Mouse (Mus musculus) CH12.LX (cell line): Measurements from ENCODE around the gene Kcnb1. TPM values are rescaled to one million over a fixed set of nuclear protein-coding genes. Genes with fewer than 3 reads are reported as not detected.

ENCODE experiments used
- DNase-seq: peaks from one replicate; pipeline ENCODE4 v3.0.0-alpha.2; 2013; ENCODE audit errors: extremely low read depth
- H3K27ac ChIP-seq: 2 replicates; pipeline ENCODE4 v1.5.1; 2012; ENCODE audit warnings: low read depth, mild to moderate bottlenecking, control low read depth, moderate library complexity; ENCODE audit not compliant: insufficient read depth
- H3K27me3 ChIP-seq: replicated peaks from 2 replicates; pipeline ENCODE3; 2012; ENCODE audit warnings: inconsistent platforms
- H3K36me3 ChIP-seq, 2 experiments: replicated peaks in 1 of 2; 2 replicates each; pipeline versions ENCODE3 to v1.6.1; 2012; ENCODE audit warnings: inconsistent platforms in 1 of 2, low read length in 1 of 2, mild to moderate bottlenecking in 1 of 2, mixed read lengths in 1 of 2, moderate library complexity in 1 of 2; ENCODE audit not compliant: control insufficient read depth in 1 of 2, insufficient read depth in 1 of 2
- H3K4me1 ChIP-seq, 2 experiments: 2 replicates each; pipeline ENCODE4 v1.6.1; 2012; ENCODE audit warnings: inconsistent platforms in 1 of 2, moderate library complexity in 1 of 2; ENCODE audit not compliant: insufficient read depth in 2 of 2, control insufficient read depth in 1 of 2
- H3K4me2 ChIP-seq: 2 replicates; pipeline ENCODE4 v1.6.1; 2012; ENCODE audit warnings: low read depth, mild to moderate bottlenecking, control low read depth; ENCODE audit not compliant: poor library complexity, insufficient read depth, severe bottlenecking
- H3K4me3 ChIP-seq, 3 experiments: fragments of 150-350 bp in 1 of 3; sonication (generic) in 1 of 3; replicated peaks in 1 of 3; 2 replicates each; pipeline versions ENCODE3 to v1.5.1; 2011 to 2012; ENCODE audit warnings: low read depth in 2 of 3, low read length in 2 of 3, mild to moderate bottlenecking in 2 of 3, moderate library complexity in 2 of 3, control low read depth in 1 of 3, improper control_type of control experiment in 1 of 3, inconsistent platforms in 1 of 3, mixed read lengths in 1 of 3; ENCODE audit not compliant: poor library complexity in 1 of 3
- H3K79me2 ChIP-seq: replicated peaks from 2 replicates; pipeline ENCODE4 v1.6.1; 2012; ENCODE audit warnings: mild to moderate bottlenecking, moderate library complexity; ENCODE audit not compliant: control insufficient read depth, poor library complexity, insufficient read depth, severe bottlenecking; ENCODE audit errors: extremely low read depth
- H3K9ac ChIP-seq: 2 replicates; pipeline ENCODE4 v1.6.1; 2012; ENCODE audit warnings: low read depth, mild to moderate bottlenecking, control low read depth, moderate library complexity; ENCODE audit not compliant: insufficient read depth
- H3K9me3 ChIP-seq: replicated peaks from 2 replicates; pipeline ENCODE3; 2012; ENCODE audit warnings: low read length, inconsistent platforms, mixed read lengths
- ETS1 ChIP-seq: conservative IDR thresholded peaks from 2 replicates; pipeline ENCODE4 v1.6.1; 2012; ENCODE audit warnings: low read depth, mild to moderate bottlenecking, inconsistent platforms, low read length, improper control_type of control experiment, moderate library complexity
- GABPA ChIP-seq: IDR thresholded peaks from 2 replicates; pipeline ENCODE4 v1.6.1; 2012; ENCODE audit warnings: low read depth, low read length, improper control_type of control experiment, inconsistent platforms; ENCODE audit not compliant: insufficient replicate concordance
- HCFC1 ChIP-seq: IDR thresholded peaks from 2 replicates; pipeline ENCODE4 v1.6.1; 2012; ENCODE audit warnings: low read depth, mild to moderate bottlenecking, inconsistent platforms, low read length, improper control_type of control experiment
- IRF4 ChIP-seq: IDR thresholded peaks from 2 replicates; pipeline ENCODE4 v1.6.1; 2014; ENCODE audit warnings: low read depth, mild to moderate bottlenecking, inconsistent platforms, low read length, improper control_type of control experiment
- MXI1 ChIP-seq: IDR thresholded peaks from 2 replicates; pipeline ENCODE4 v1.6.1; 2011; ENCODE audit warnings: mild to moderate bottlenecking, low read depth, low read length, improper control_type of control experiment
- MYC ChIP-seq: IDR thresholded peaks from 2 replicates; pipeline ENCODE4 v1.6.1; 2011; ENCODE audit warnings: low read depth, mild to moderate bottlenecking, improper control_type of control experiment, low read length
- NRF1 ChIP-seq: IDR thresholded peaks from 2 replicates; pipeline ENCODE4 v1.6.1; 2014; ENCODE audit warnings: low read depth, mild to moderate bottlenecking, inconsistent platforms, low read length, improper control_type of control experiment, moderate library complexity
- POLR2A ChIP-seq: IDR thresholded peaks from 2 replicates; pipeline ENCODE4 v1.6.1; 2011; ENCODE audit warnings: low read depth, mild to moderate bottlenecking, improper control_type of control experiment, low read length
- POLR2AphosphoS2 ChIP-seq: IDR thresholded peaks from 2 replicates; pipeline ENCODE4 v1.6.1; 2011; ENCODE audit warnings: low read depth, low read length, improper control_type of control experiment
- SMC3 ChIP-seq: IDR thresholded peaks from 2 replicates; pipeline ENCODE4 v1.6.1; 2011; ENCODE audit warnings: low read depth, low read length, improper control_type of control experiment
- TBP ChIP-seq: conservative IDR thresholded peaks from 2 replicates; pipeline ENCODE4 v1.6.1; 2011; ENCODE audit warnings: low read depth, low read length, improper control_type of control experiment
- UBTF ChIP-seq: IDR thresholded peaks from 2 replicates; pipeline ENCODE4 v1.6.1; 2012; ENCODE audit warnings: low read depth, mild to moderate bottlenecking, inconsistent platforms, low read length, improper control_type of control experiment, moderate library complexity
- USF2 ChIP-seq: conservative IDR thresholded peaks from 2 replicates; pipeline ENCODE4 v1.6.1; 2011; ENCODE audit warnings: low read depth, low read length, improper control_type of control experiment
- ZNF384 ChIP-seq: IDR thresholded peaks from 2 replicates; pipeline ENCODE4 v1.6.1; 2012; ENCODE audit warnings: low read depth, low read length, improper control_type of control experiment, inconsistent platforms
- dilution Hi-C: fragments of 300-500 bp; cut with MboI; formaldehyde crosslinking; loops from 2 replicates; pipeline ENCODE4 v1.14.3; 2020; ENCODE audit warnings: low sequenced_read_pairs; ENCODE audit not compliant: extremely low pct_unique_long_range_greater_than_20kb, extremely low pct_ligation_motif_present
- in situ Hi-C: fragments of 300-500 bp; cut with MboI; formaldehyde crosslinking; loops from 3 replicates; pipeline ENCODE4 v1.14.3; 2019; ENCODE audit warnings: low sequenced_read_pairs, low pct_ligation_motif_present, low pct_unique_long_range_greater_than_20kb, mixed read lengths
- polyA plus RNA-seq: library from polyadenylated mRNA; unstranded; fragments of >175 nt; gene quantifications from 2 replicates; pipeline ENCODE4 v1.2.1, GENCODE M21; 2012; ENCODE audit warnings: low read depth; ENCODE audit not compliant: insufficient read length
- total RNA-seq, 2 experiments: library from RNA; depleted of rRNA; stranded (reverse); fragments of 300-350 nt in 1 of 2; fragments of >200 nt in 1 of 2; gene quantifications; 2 replicates each; pipeline ENCODE4 v1.2.3; 2012 to 2014

Kcnb1 gene
- total and polyA plus RNA-seq, 3 experiments = 2.5 to 6.6 (median 5.1) TPM

- no peaks in the 10 kb centered on the region for H3K36me3 ChIP-seq
- no peak overlapping the region for H3K27ac ChIP-seq
- no peaks in the 10 kb centered on the region for H3K79me2 ChIP-seq
- in situ Hi-C loops (no loop called here), dilution Hi-C loops (no loop called here)
- peaks cover 40% of the 10 kb centered on the region for H3K27me3 ChIP-seq
- no peak overlapping the region for H3K9ac ChIP-seq
- no peak overlapping the region for H3K4me3 ChIP-seq
- no peaks in the 10 kb centered on the region for H3K4me1 ChIP-seq
- H3K9me3 ChIP-seq = no peaks in the 10 kb centered on the region
- TF ChIP-seq MYC (no peak), GABPA (no peak), USF2 (no peak), UBTF (no peak), MXI1 (no peak), HCFC1 (no peak)
- TF ChIP-seq, all 38 proteins: peak for 0
- no peak for DNase-seq
- no peak overlapping the region for H3K4me2 ChIP-seq
These were observed 43.8 kb upstream of the Kcnb1 start for GRCm38 (mm10) chr2:167233771-167234170.

DNA sequence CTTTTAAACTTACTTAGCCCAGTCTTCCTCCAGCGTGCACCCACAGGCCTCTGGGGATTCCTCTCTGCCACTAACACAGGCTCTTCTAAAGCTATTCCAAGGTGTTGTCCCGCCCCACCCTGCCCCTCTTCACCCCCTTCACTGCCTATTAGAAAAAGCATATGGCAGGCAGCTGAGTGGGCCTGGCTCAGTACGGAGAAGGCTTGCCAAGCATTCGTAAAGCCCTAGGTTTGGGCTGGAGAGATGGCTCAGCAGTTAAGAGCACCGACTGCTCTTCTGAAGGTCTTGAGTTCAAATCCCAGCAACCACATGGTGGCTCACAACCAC, 43.0 kb upstream of the Kcnb1 start:
- Histone ChIP-seq H3K4me1 (no peaks in the 10 kb centered on the region), H3K9me3 (no peaks in the 10 kb centered on the region), H3K79me2 (no peaks in the 10 kb centered on the region), H3K4me2 (no peak overlapping the region), H3K27me3 (peaks cover 37% of the 10 kb centered on the region), H3K27ac (no peak overlapping the region), H3K36me3 (no peaks in the 10 kb centered on the region), H3K9ac (no peak overlapping the region), H3K4me3 (no peak overlapping the region)
- DNase-seq = no peak
- dilution Hi-C loops = no loop called here
- TF ChIP-seq POLR2AphosphoS2 (no peak), POLR2A (no peak), SMC3 (no peak), TBP (no peak), NRF1 (no peak), ETS1 (no peak), IRF4 (no peak)
- TF ChIP-seq, all 38 proteins: peak for 0
- in situ Hi-C loops = no loop called here

- no peak overlapping the region for H3K27ac ChIP-seq
- no peaks in the 10 kb centered on the region for H3K79me2 ChIP-seq
- in situ Hi-C loops = no loop called here
- dilution Hi-C loops = no loop called here
- H3K4me1 ChIP-seq = no peaks in the 10 kb centered on the region
- H3K4me3 ChIP-seq = no peak overlapping the region
- H3K9me3 ChIP-seq = no peaks in the 10 kb centered on the region
- no peak overlapping the region for H3K9ac ChIP-seq
- no peaks in the 10 kb centered on the region for H3K36me3 ChIP-seq
- no peak for TF ChIP-seq ZNF384
- TF ChIP-seq TBP = no peak
- no peak for TF ChIP-seq IRF4
- peaks cover 36% of the 10 kb centered on the region for H3K27me3 ChIP-seq
- no peak for DNase-seq
- no peak overlapping the region for H3K4me2 ChIP-seq
These were observed 42.4 kb upstream of the Kcnb1 start for GRCm38 (mm10) chr2:167232132-167233008.
